Mouse (Mus musculus): Measurements from ENCODE around the gene Itsn2. TPM values are rescaled to one million over a fixed set of nuclear protein-coding genes. Genes with fewer than 3 reads are reported as not detected.
A peak's percentile ranks its signal among the peaks of the same experiment; 100 is the strongest.
"Not testable (repeated sequence)": the region's sequence is repeated elsewhere in the genome, so short reads cannot be mapped to it uniquely, and the experiment has no call there.

Gene Itsn2
- 10 to 100 TPM; 56.8 to 57.5 TPM for total RNA-seq (2021)
- long read RNA-seq, experiment 1, full-length matches to known transcripts, result 3 of 17 reads
- long read RNA-seq, experiment 1, partial matches to known transcripts, result 12 of 17 reads
- long read RNA-seq, experiment 1, other reads (novel, unspliced or antisense), result 2 of 17 reads
- long read RNA-seq, experiment 2, partial matches to known transcripts, result 1 of 1 reads
- long read RNA-seq, experiment 2, other reads (novel, unspliced or antisense), result 0 of 1 reads

GRCm38 (mm10) chr12:4592541-4593165 is at the start of gene Itsn2, which contains the start of gene Gm3625:
Gene Itsn2 (plus strand): TSS chr12:4592638.
Gene Gm3625 (minus strand): TSS chr12:4592927.
- peak; percentile 86 to 92 for DNase-seq

DNA sequence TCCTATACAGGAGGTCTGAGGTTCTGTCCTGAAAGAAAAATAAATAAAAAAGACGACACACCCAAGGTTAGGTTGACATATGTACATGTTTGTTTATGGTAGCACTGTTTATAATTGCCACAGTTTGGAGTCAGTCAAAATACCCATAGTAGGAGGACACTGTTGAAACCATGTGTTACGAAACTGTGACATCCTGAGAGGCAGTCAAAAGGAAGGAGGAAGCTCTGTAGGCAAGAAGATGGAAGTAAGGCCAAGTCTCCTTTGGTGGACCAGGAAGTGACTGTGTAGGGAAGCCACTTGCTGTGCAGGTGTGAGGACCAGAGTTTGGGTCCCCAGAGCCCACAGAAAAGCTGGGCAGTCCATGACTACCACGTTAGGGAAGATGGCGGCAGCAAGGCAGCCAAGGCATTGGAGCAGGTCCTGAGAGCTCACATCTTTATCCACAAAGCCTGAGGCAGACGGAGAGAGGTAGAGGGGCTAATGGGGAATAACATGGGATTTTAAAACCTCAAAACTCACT is 48.0 kb upstream of the Itsn2 start:
- DNase-seq, result no peak

- DNase-seq, result no peak
Observed at GRCm38 (mm10) chr12:4545425-4545824, 47.0 kb upstream of the Itsn2 start.

- no peak for DNase-seq
Observed at GRCm38 (mm10) chr12:4546491-4546890, 45.9 kb upstream of the Itsn2 start.

DNA sequence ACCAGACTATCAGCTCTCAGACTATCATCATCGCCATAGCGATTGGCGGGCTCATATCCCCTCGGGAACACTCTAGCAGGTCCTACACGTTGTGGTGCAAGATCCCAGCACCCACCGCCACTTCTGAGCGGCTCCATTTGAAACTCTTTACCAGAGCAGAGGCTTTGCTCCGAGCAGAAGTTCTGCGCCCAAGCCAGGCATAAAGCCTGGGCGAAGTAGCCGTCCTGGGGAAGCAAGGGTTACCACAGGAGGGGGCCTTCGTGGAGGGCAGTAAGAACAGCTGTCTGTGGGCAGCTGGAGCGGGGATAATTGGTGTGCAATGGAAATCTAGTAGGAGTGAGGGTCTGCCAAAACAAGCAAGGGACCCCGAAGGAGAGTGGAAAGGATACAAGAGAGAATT is 44.9 kb upstream of the Itsn2 start:
- no peak for DNase-seq

DNA sequence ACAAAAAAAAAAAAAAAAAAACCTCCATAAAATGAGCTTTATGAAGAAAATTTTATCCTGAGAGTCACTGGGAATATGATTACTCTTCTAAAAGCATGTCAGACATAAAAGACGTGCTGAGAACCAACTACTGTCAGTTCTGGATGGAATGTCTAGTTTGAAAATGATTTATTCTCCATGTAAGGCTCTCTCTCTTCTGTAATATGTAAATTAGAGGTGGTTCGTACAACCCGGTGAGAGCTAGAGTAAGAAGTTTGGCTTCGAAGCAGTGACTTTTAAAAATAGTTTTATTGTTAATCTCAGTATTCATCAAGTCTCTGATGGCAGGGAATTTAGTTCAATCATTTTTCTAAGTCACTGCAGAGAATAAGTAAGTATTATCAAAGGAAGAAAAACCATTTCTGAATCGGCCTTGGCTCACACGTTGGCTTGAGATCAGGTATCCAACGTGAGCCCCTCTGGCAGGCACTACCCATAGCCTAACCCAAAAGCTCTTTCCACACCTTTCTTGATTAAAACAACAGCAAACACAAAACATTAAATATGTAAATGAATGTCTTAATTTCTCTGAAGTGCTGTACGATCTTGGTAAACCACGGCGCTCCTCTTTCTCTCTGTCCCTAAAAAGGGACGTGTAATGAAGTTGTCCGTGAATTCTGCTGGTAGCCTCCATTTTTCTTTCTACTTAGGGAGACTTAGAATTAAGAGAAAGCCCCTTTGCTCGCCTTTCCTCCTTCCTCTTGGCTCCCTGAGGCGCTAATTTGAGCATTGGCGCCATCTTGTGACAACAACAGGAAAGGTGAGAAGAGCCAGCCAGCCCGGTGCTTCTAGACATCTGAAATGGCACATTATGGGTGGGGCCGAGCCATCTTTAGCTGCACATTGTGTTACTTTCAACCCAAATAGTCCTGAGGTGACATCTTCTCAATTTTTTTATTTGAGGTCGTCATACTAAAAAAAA is 44.1 kb upstream of the Itsn2 start:
- peak; percentile 77 to 78 for DNase-seq

- DNase-seq, result not testable (repeated sequence)
Observed at GRCm38 (mm10) chr12:4553704-4554103, 38.7 kb upstream of the Itsn2 start.

GRCm38 (mm10) chr12:4555451-4555850 is 37.0 kb upstream of the Itsn2 start:
- no peak for DNase-seq

DNA sequence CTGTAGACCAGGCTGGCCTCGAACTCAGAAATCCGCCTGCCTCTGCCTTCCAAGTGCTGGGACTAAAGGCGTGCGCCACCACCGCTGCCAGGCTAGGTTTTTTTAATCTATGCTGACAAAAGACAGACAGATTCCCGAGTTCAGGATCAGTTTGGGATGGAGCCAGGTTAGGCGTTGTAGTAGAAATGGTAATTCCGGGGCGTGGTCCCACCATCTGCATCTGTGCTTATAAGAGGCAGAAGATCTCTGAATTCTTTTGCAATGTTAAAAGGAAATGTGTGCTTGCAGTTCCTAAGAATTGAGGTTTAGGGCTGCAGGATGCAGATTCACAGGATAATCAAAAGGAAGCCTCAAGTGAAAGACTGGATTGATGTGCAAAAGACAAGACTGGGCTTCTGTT is 35.5 kb upstream of the Itsn2 start:
- no peak for DNase-seq

- DNase-seq, result no peak
Observed at GRCm38 (mm10) chr12:4557436-4557835, 35.0 kb upstream of the Itsn2 start.

GRCm38 (mm10) chr12:4558013-4558412 is 34.4 kb upstream of the Itsn2 start:
- DNase-seq, result no peak

- DNase-seq, result peak; percentile 45 to 57
Observed at GRCm38 (mm10) chr12:4558475-4559279, 33.8 kb upstream of the Itsn2 start.

DNA sequence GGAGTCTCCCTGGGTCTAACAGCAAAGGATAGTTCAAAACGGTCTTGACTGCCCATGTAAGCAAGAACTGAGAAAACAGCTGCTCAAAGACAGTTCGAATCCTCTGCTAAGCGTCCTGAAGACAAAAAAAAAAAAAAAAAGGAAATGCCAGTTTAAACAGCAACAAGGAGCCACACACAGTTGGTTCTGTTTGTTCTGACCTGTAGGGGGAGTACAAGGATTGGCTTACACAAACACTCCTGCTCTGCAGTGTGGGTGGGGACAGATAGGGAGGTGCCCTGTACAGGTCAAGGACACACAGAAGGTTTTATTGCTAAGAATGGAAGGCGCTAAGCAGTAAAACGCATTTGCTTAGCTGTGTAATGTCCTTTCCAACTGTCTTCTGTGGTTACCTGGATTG is 20.6 kb upstream of the Itsn2 start:
- peak; percentile 55 to 64 for DNase-seq

DNA sequence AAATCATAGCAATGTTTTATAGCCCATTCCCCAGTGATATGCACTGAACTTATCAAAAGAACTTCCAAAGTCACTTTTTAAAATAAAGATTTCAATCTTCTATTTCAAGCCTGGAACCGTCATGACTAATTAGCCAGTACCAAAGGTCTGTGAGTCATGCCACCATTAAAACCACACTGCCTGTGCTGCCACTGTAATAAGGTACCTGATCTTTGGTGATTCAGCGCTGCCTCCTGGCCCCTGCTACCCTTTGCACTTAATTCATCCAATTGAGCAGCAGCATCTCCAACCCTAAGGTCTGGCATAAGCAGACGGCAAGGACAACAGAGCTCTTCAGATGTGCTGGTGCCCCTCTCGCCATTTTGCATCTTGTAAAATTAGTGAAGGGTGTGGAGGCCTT is 18.4 kb upstream of the Itsn2 start:
- DNase-seq, result peak; percentile 23 to 35

DNA sequence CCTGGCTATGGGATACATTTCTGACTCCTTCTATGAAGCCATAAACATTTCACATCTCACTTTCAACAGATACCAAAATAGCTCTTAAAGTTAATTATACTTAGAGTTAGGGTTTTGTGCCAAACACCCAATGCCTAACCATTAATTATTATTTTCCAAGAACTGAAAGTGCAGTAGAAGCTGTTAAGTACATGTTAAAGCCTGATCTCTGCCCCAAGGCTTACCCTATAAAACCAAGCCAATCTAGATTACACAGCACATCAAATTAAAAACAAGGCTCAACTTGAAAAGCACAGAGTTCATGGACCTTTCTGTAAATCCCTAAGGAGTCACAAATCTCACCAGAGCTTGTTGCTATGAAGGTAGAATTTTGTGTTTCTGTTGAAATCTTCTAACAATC is 10.1 kb upstream of the Itsn2 start:
- DNase-seq, result no peak

- DNase-seq, result peak; percentile 45 to 59
Observed at GRCm38 (mm10) chr12:4587846-4588245, 4.6 kb upstream of the Itsn2 start.

DNA sequence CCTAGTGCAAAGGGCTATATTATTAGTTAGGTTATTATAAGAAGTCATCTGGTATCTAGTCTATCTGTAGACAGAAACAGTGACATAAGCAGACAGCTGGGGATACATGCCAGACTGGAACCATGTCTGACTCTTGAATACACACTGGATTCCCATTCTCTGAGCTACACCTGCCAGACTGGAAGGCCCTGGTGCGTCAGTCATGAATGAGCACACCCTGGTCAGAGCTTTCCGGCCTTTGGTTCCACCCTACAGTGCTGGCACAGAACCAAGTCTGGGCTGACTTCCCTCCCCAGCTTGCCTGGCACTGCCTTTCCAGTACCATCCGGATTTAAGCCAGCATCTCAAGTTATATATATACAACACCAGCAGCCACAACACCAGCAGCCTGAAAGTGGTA is 3.8 kb upstream of the Itsn2 start:
- no peak for DNase-seq

GRCm38 (mm10) chr12:4592025-4592424 is 413 bp upstream of the Itsn2 start:
- no peak for DNase-seq

DNA sequence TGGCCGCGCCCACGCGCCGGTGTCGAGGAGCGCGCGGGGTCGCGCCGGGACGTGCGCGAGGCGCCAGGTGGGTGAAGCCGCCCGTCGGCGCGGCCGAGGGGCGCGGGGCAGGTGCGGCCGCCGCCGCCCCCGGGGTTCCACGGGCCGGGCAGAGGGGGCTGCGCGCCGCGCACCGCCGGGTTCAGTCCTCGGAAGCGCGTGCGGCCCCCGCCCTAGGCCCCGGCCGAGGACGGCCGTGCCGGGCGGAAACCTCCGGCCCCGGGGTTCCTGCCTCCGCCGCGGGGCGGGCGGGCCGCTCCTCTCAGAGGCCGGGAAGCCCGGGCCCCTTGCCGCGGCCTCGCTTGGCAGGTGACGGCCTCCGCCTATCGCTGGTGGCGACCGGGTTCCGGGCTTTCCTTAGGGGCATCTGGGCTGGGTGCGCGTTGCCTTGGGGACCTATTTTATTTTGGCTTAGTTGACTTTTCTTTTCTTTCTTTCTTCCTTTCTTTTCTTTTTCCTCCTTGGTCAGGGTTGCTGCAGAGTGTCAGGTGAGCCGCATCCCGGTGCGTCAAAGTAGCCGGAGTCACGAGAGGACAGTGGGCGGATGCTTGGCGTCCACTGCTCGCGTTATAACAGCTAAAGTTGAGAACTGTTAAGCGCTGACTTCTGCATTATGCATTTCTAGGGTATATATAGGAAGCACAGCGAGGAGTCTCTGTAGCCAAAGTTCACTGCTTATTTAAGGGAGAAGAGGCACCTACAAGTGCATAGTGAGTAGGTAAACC is 910 bp downstream of the Itsn2 start:
- peak; percentile 69 to 73 for DNase-seq

GRCm38 (mm10) chr12:4593930-4594391 is 1.5 kb downstream of the Itsn2 start:
- DNase-seq, result no peak

DNA sequence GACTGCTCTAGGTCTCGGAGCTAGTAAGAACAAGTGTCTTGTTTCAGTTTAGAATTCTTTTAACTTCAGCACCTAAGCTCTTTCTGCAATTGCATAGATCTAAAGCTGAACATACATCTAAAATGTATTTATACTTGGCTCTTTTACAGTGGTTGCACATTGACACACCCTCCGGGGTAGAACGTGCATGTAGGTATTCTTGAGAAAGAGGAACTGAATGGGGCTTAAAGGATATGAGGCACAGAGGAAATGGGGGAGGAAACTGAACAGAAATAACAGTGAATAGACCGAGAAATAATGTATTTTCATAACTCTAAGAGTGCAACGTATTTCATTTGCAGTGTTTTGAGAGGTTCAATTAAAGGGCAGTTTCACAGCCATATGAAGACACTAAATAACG is 2.6 kb downstream of the Itsn2 start:
- DNase-seq, result no peak
